Mouse (Mus musculus) hindbrain, embryonic 12.5 days (tissue): ENCODE measurements around the gene Pgd. TPM values are rescaled to one million over a fixed set of nuclear protein-coding genes. Genes with fewer than 3 reads are reported as not detected.
A peak's percentile ranks its signal among the peaks of the same experiment; 100 is the strongest.
"Not testable (repeated sequence)": the region's sequence is repeated elsewhere in the genome, so short reads cannot be mapped to it uniquely, and the experiment has no call there.

ENCODE experiments used
- ATAC-seq: fragments of 200-750 bp; cut with Nextera tagmentation; 2 replicates; pipeline ENCODE4 v1.8.0; 2017; ENCODE audit warnings: moderate TSS enrichment; ENCODE audit not compliant: low FRiP score
- H3K27ac ChIP-seq: fragments of 300-500 bp; sonication (generic); 2 replicates; pipeline ENCODE4 v1.5.1; 2016; ENCODE audit warnings: mild to moderate bottlenecking
- H3K27me3 ChIP-seq: fragments of 300-500 bp; sonication (generic); 2 replicates; pipeline ENCODE4 v1.6.1; 2016; ENCODE audit warnings: mild to moderate bottlenecking
- H3K36me3 ChIP-seq: fragments of 300-500 bp; sonication (generic); 2 replicates; pipeline ENCODE4 v1.6.1; 2016; ENCODE audit warnings: mild to moderate bottlenecking
- H3K4me1 ChIP-seq: fragments of 300-500 bp; sonication (generic); 2 replicates; pipeline ENCODE4 v1.6.1; 2016
- H3K4me2 ChIP-seq: fragments of 300-500 bp; sonication (generic); replicated peaks from 2 replicates; pipeline ENCODE4 v1.6.1; 2016; ENCODE audit warnings: mild to moderate bottlenecking
- H3K4me3 ChIP-seq: fragments of 300-500 bp; sonication (generic); 2 replicates; pipeline ENCODE4 v1.5.1; 2016; ENCODE audit warnings: mild to moderate bottlenecking
- H3K9ac ChIP-seq: fragments of 300-500 bp; sonication (generic); 2 replicates; pipeline ENCODE4 v1.6.1; 2016; ENCODE audit warnings: mild to moderate bottlenecking, moderate library complexity
- H3K9me3 ChIP-seq: fragments of 300-500 bp; sonication (generic); replicated peaks from 2 replicates; pipeline ENCODE4 v1.6.1; 2016; ENCODE audit warnings: mild to moderate bottlenecking
- WGBS: fragments of 180-500 bp; shearing (Covaris S2); methylation state at CpG from one replicate; pipeline ENCODE4 v1.1.7; 2016; 5-methylcytosine and 5-hydroxymethylcytosine counted together
- polyA plus RNA-seq: library from polyadenylated mRNA; unstranded; fragments of >200 nt; fragmentation: Nextera tagmentation; extraction: Ambion mirVana; gene quantifications from 2 replicates; pipeline ENCODE4 v1.2.1, GENCODE M21; 2016

Gene Pgd
- 116 and 123 TPM in 2 replicates for polyA plus RNA-seq

DNA sequence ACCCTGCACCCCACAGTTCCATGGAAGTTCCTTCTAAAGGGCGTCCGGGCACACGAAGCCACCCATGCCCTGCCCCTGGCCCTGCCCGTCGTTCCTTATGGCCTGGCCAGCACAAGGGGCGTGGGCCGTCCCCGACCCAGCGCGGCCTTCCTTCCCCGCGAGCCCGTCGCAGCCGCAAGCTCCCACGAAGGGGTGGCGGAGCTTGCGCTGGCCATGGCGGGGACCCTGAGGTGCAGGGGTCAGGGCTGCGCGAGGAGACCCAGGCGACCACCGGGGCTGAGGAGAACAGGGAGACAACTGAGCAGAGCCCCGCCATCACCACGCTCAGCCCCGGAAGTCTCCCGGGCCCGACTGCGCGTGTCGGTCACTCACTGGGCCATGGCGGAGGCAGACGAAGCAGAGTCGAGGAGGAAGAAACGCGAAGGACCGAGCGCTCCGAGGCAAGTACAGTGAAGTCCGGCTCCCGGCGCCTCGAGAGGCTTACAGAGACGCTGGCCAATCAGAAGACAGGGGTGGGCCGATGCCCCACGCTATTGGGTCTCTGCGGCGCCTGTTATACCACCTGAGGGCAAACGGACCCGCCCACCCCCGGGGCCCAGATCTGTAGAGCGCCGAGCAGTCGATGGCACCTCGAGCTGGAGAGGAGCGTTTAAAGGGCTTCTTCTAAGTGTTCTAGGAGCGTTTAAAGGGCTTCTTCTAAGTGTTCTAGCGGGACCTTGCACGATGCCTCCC is at the start of gene Pgd:
Gene Pgd (minus strand): TSS at position 557 of the 732 bp plus-strand sequence.
- H3K4me2 ChIP-seq = peak within 1 kb of the TSS; percentile 90
- H3K4me1 ChIP-seq = peaks cover 10% of the 10 kb centered on the region
- H3K4me3 ChIP-seq = peak within 1 kb of the TSS; percentile 97
- ATAC-seq = peak; percentile 99
- under 1% methylated on average over 59 of the region's 59 CpGs for WGBS
- peak within 1 kb of the TSS; percentile 80 for H3K27ac ChIP-seq
- no peaks in the 10 kb centered on the region for H3K9me3 ChIP-seq
- H3K36me3 ChIP-seq = peaks cover 23% of the 10 kb centered on the region
- no peaks in the 10 kb centered on the region for H3K27me3 ChIP-seq
- peak within 1 kb of the TSS; percentile 91 for H3K9ac ChIP-seq

DNA sequence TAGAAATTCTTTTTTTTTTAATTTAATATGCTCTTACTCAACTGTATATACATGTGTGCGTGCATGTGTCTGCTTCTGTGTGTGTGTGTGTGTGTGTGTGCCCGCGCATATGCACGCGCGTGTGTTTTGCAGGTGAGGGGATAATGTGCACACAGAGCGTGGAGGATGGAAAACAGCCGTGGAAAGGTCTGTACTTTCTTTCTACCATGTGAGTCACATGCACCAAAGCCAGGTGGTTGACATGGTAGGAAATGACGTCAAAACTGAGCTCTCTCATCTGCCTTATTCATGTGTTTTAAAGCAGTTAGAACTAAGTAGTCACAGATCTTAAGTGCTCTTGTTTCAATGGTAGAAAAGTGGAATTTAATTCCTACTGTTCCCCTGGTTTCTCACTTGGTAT is 49.4 kb upstream of the Pgd start:
- Histone ChIP-seq H3K4me2 (no peak overlapping the region), H3K4me1 (peaks cover 12% of the 10 kb centered on the region), H3K27ac (no peak overlapping the region), H3K4me3 (no peak overlapping the region), H3K9ac (no peak overlapping the region), H3K27me3 (no peaks in the 10 kb centered on the region), H3K36me3 (peaks cover 85% of the 10 kb centered on the region), H3K9me3 (no peaks in the 10 kb centered on the region)
- 92% methylated on average over 9 of the region's 9 CpGs for WGBS
- no peak for ATAC-seq

DNA sequence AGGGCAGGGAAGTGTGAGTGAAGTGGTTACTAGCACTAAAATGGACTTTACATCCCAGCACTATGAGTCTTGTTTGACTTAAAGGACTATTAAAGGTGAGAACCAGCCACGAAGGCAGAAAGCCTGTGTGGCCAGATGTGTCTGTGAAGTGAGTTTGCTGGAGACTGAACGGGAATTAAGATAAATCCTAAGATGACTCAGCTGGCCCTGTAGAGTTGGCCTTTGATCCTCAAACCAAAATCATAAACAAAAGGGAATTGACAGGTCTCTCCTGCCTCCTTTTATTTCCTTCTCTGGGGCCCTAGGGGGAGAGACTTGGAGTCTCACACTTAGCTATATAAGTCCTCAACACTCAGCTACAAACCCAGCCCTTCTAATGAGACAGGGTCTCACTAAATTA is 48.8 kb upstream of the Pgd start:
- H3K4me1 ChIP-seq = peaks cover 9% of the 10 kb centered on the region
- no peak overlapping the region for H3K9ac ChIP-seq
- peaks cover 84% of the 10 kb centered on the region for H3K36me3 ChIP-seq
- H3K4me3 ChIP-seq = no peak overlapping the region
- 60% methylated on average over 2 of the region's 2 CpGs for WGBS
- no peaks in the 10 kb centered on the region for H3K27me3 ChIP-seq
- H3K9me3 ChIP-seq = no peaks in the 10 kb centered on the region
- H3K4me2 ChIP-seq = no peak overlapping the region
- no peak for ATAC-seq
- H3K27ac ChIP-seq = no peak overlapping the region

- H3K4me1 ChIP-seq, H3K9me3 ChIP-seq, H3K27me3 ChIP-seq, H3K4me2 ChIP-seq, H3K9ac ChIP-seq, H3K27ac ChIP-seq, H3K4me3 ChIP-seq, ATAC-seq: not testable (repeated sequence)
- peaks cover 83% of the 10 kb centered on the region for H3K36me3 ChIP-seq
- 93% methylated on average over 2 of the region's 2 CpGs for WGBS
These were observed 47.9 kb upstream of the Pgd start for GRCm38 (mm10) chr4:149214468-149214867.

- H3K4me3 ChIP-seq = no peak overlapping the region
- no peaks in the 10 kb centered on the region for H3K27me3 ChIP-seq
- no peak overlapping the region for H3K9ac ChIP-seq
- 97% methylated on average over 9 of the region's 9 CpGs for WGBS
- H3K27ac ChIP-seq = no peak overlapping the region
- ATAC-seq = no peak
- H3K36me3 ChIP-seq = peaks cover 83% of the 10 kb centered on the region
- H3K4me1 ChIP-seq = no peaks in the 10 kb centered on the region
- no peaks in the 10 kb centered on the region for H3K9me3 ChIP-seq
- H3K4me2 ChIP-seq = no peak overlapping the region
These were observed 46.9 kb upstream of the Pgd start for GRCm38 (mm10) chr4:149213466-149213865.

GRCm38 (mm10) chr4:149211441-149211840 is 44.9 kb upstream of the Pgd start:
- H3K27me3 ChIP-seq, H3K27ac ChIP-seq, H3K4me2 ChIP-seq, H3K9me3 ChIP-seq, H3K4me3 ChIP-seq, H3K4me1 ChIP-seq, ATAC-seq, H3K9ac ChIP-seq: not testable (repeated sequence)
- 97% methylated on average over 6 of the region's 6 CpGs for WGBS
- peaks cover 88% of the 10 kb centered on the region for H3K36me3 ChIP-seq

DNA sequence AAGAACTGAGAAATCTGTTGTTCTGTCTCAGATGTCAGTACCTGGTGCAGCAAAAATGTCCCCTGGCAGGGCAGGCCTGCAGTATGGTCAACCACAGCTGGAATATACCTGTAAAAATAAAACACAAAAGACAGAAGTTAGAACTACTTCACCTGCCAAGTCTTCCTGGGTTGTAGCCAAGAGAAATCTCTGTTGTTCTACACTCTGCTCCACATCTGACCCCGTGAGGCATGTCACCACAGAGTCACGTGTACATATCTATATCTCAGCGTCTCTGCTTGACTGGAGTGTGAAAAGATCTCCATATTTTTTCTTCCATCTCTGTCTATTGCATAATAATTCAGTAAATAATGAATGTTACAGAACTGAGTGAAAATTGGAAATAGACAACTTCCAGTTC is 35.9 kb upstream of the Pgd start:
- Histone ChIP-seq H3K9me3 (no peaks in the 10 kb centered on the region), H3K27me3 (no peaks in the 10 kb centered on the region), H3K4me3 (no peak overlapping the region), H3K4me1 (no peaks in the 10 kb centered on the region), H3K36me3 (peaks cover 90% of the 10 kb centered on the region), H3K9ac (no peak overlapping the region), H3K4me2 (no peak overlapping the region), H3K27ac (no peak overlapping the region)
- ATAC-seq = no peak
- WGBS = 88% methylated on average over 3 of the region's 3 CpGs

DNA sequence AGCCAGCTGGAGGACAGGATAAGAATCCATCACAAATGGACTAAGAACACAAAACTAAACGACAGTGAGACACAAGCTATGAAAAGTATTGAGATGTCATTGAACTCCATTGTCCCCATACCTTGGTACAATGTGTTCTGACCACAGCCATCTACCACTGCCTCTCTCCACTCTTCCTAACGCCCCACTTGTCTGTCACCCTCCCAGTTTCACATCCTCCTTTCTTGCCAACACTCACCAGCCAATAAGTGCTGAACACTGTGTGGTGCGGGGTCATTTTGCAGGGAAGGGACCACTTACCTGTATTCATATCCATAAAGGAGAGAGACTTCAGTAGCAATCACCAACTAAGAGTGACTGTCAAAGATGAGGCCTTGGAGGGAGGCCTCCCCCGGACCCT is 34.5 kb upstream of the Pgd start:
- ATAC-seq = no peak
- 93% methylated on average over 4 of the region's 4 CpGs for WGBS
- H3K9me3 ChIP-seq = no peaks in the 10 kb centered on the region

GRCm38 (mm10) chr4:149197180-149197579 is 30.6 kb upstream of the Pgd start:
- H3K9ac ChIP-seq = no peak overlapping the region
- no peaks in the 10 kb centered on the region for H3K9me3 ChIP-seq
- WGBS = 75% methylated on average over 1 of the region's 1 CpGs
- no peaks in the 10 kb centered on the region for H3K27me3 ChIP-seq
- ATAC-seq = no peak
- no peak overlapping the region for H3K4me3 ChIP-seq
- no peak overlapping the region for H3K4me2 ChIP-seq
- peaks cover 85% of the 10 kb centered on the region for H3K36me3 ChIP-seq
- no peak overlapping the region for H3K27ac ChIP-seq
- H3K4me1 ChIP-seq = no peaks in the 10 kb centered on the region

More for the DNA sequence above, 34.5 kb upstream of the Pgd start:
- peaks cover 88% of the 10 kb centered on the region for H3K36me3 ChIP-seq
- H3K9ac ChIP-seq = no peak overlapping the region
- no peaks in the 10 kb centered on the region for H3K4me1 ChIP-seq
- H3K4me3 ChIP-seq = no peak overlapping the region
- H3K27me3 ChIP-seq = no peaks in the 10 kb centered on the region
- H3K27ac ChIP-seq = no peak overlapping the region
- H3K4me2 ChIP-seq = no peak overlapping the region

GRCm38 (mm10) chr4:149191103-149191502 is 24.5 kb upstream of the Pgd start:
- ATAC-seq = no peak
- no peak overlapping the region for H3K4me2 ChIP-seq

DNA sequence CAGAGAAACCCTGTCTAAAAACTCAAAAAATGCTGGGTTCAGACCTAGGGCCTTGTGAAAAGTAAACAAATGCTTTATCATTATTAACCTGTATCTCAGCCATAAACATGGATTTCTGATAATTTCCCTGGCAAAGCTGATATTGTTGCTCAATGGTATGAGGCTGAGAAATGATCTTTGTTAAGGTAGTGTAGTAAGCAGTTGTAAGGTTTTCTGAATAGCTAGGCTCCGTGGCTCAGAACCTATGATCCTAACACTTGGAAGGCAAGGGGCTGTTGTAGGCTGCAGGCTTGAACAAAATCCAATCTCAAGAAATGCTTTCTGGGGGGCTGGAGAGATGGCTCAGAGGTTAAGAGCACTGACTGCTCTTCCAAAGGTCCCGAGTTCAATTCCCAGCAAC is 22.0 kb upstream of the Pgd start:
- no peak overlapping the region for H3K27ac ChIP-seq
- no peak overlapping the region for H3K4me2 ChIP-seq
- no peaks in the 10 kb centered on the region for H3K9me3 ChIP-seq
- H3K27me3 ChIP-seq = no peaks in the 10 kb centered on the region
- peaks cover 91% of the 10 kb centered on the region for H3K36me3 ChIP-seq
- no peak for ATAC-seq
- H3K4me3 ChIP-seq = no peak overlapping the region
- WGBS = 93% methylated on average over 2 of the region's 2 CpGs
- H3K4me1 ChIP-seq = no peaks in the 10 kb centered on the region
- H3K9ac ChIP-seq = no peak overlapping the region

More at GRCm38 (mm10) chr4:149191103-149191502, 24.5 kb upstream of the Pgd start:
- Histone ChIP-seq H3K27me3 (no peaks in the 10 kb centered on the region), H3K9ac (no peak overlapping the region), H3K4me1 (no peaks in the 10 kb centered on the region), H3K27ac (no peak overlapping the region), H3K9me3 (no peaks in the 10 kb centered on the region), H3K4me3 (no peak overlapping the region), H3K36me3 (peaks cover 88% of the 10 kb centered on the region)
- WGBS = 95% methylated on average over 7 of the region's 7 CpGs

DNA sequence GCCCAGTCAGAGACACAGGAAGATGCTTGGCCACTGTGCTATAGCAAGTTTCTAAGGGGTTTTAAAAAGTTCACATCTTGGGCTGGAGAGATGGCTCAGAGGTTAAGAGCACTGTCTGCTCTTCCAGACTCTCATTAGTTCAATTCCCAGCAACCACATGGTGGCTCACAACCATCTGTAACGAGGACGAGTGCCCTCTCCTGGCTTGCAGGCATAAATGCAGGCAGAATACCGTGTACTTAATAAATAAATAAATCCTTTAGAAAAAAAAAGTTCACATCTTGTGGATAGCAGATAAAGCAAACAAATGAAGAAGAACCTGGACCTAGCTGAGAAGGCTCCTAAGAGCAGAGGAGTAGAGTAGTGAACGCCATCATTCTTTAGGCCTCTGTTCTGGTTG is 16.2 kb upstream of the Pgd start:
- peaks cover 94% of the 10 kb centered on the region for H3K36me3 ChIP-seq
- no peaks in the 10 kb centered on the region for H3K9me3 ChIP-seq
- no peak overlapping the region for H3K4me3 ChIP-seq
- H3K4me1 ChIP-seq = peaks cover 3% of the 10 kb centered on the region; the same call in 1 of the 2 replicates
- WGBS = 49% methylated on average over 4 of the region's 4 CpGs
- no peak overlapping the region for H3K4me2 ChIP-seq
- ATAC-seq = no peak
- no peak overlapping the region for H3K27ac ChIP-seq
- H3K27me3 ChIP-seq = no peaks in the 10 kb centered on the region
- H3K9ac ChIP-seq = no peak overlapping the region

DNA sequence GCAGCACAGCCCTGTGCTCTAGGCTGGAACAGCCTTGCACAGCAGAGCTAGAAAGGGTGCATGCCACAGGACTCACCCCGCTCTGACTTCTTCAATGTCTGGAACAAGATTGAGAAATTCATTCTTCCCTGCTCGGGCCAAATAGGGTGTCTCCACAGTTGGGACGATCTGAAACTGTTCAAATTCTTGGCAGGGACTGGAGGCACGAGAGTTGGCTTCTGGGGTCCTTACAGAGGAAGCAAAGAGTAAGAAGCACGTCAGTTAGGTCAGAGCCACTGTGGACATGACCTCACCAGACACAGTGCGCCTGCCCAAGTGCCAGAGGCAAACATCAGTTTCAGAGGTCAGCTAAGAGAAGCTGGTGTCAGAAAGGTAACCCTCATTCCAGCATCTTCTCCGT is 15.6 kb upstream of the Pgd start:
- peaks cover 92% of the 10 kb centered on the region for H3K36me3 ChIP-seq
- no peak overlapping the region for H3K4me2 ChIP-seq
- no peaks in the 10 kb centered on the region for H3K27me3 ChIP-seq
- H3K9ac ChIP-seq = no peak overlapping the region
- no peak overlapping the region for H3K27ac ChIP-seq
- 86% methylated on average over 7 of the region's 7 CpGs for WGBS
- no peaks in the 10 kb centered on the region for H3K9me3 ChIP-seq
- H3K4me1 ChIP-seq = peaks cover 3% of the 10 kb centered on the region; the same call in 1 of the 2 replicates
- no peak overlapping the region for H3K4me3 ChIP-seq
- no peak for ATAC-seq
